Mouse (Mus musculus) c-Kit-positive CD71-positive TER-119-negative erythroid progenitor cells, embryonic 14.5 days (primary cell): ENCODE results near the gene Rapgef4.

ENCODE experiments used
- DNase-seq: peaks from one replicate; pipeline ENCODE4 v3.0.0-alpha.2; 2013; ENCODE audit warnings: low read depth

Rapgef4 gene

GRCm38 (mm10) chr2:72077490-72078139 lies 96.6 kb downstream of the Rapgef4 start:
- DNase-seq: no peak

DNA sequence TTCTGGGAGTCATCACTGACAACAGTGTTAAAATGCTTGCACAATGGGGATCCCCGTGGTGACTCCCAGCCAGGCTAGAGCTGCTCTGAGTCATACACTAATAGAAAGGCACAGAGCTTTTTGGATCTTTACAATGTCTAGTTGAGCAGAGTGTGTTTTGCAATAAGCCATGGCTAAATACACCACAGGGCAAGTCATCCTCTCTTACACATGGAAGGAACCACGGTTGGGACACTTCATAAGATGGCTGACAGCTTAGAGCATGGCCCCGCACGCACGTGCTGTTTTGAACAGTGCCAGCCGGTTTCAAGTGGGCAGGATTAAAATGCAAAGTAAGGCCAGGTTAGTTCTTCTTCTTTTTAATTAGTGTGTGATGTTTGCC lies 97.1 kb downstream of the Rapgef4 start:
- DNase-seq: no peak

GRCm38 (mm10) chr2:72079110-72079509 lies 98.1 kb downstream of the Rapgef4 start:
- DNase-seq: no peak

DNA sequence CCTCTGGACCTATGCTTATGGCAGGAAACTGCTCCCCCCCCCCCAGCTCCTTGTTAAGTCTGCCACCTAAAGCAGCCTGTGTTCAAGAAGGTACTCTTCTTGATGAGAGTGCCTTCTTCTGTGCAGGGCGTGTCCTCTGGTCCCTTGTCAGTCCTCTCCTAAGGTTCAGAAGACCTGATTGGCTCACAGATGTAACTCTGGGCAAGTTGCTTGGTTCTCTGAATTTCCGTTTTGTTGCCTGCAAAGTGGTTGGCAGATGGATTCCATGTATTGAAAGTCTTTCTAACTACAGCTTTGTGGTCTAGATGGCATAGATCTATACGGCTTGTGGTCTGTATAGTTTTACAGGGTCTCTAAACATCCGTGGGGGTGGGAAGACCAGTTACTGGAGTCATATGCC lies 101.8 kb downstream of the Rapgef4 start:
- no peak for DNase-seq

GRCm38 (mm10) chr2:72088886-72089285 lies 107.8 kb downstream of the Rapgef4 start:
- no peak for DNase-seq

DNA sequence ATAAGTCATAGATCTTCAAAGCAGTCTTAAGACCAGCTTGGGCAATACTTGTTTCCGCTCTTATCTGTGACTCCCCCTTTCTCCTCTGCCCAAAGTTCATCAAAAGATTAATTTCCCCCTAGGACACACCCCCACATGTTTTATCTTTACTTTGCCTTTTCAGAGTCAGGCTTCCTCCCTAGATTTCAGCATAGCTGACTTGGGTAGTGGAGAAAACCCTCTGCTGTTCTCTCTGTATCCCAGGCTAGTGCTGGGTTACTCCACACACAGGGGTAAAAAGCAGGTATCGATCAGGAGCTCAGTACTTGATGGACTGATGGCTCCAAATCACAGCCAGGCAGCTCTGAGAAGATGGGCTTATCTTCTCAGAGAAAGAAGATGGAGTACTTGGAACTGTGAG lies 109.0 kb downstream of the Rapgef4 start:
- DNase-seq: no peak

GRCm38 (mm10) chr2:72092046-72092445 lies 111.0 kb downstream of the Rapgef4 start:
- DNase-seq: no peak

- DNase-seq: no peak
Measured at GRCm38 (mm10) chr2:72093402-72094037, 112.5 kb downstream of the Rapgef4 start.

GRCm38 (mm10) chr2:72094038-72094437 lies 113.0 kb downstream of the Rapgef4 start:
- no peak for DNase-seq

DNA sequence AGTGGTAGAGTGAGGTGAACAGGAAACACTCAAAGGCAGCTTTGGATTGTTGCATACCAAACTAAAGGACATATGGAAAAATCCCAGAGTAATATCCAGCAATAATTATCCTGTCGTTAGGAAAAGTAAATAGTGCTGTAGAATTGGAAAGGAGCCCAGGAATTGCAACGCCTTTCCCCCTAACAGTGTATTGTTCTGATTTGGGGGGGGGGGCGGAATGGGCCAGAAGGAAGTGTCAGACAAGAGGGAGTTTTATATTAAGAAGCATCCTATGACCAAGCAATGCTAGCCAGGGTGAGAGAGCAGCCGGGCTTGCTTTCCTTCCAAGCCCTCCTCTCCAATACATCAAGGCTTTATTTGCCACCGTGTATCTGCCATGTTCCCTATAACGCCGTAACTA lies 113.4 kb downstream of the Rapgef4 start:
- no peak for DNase-seq

- no peak for DNase-seq
Measured at GRCm38 (mm10) chr2:72095002-72095401, 114.0 kb downstream of the Rapgef4 start.

GRCm38 (mm10) chr2:72096345-72096744 lies 115.3 kb downstream of the Rapgef4 start:
- peak; percentile 20 for DNase-seq

DNA sequence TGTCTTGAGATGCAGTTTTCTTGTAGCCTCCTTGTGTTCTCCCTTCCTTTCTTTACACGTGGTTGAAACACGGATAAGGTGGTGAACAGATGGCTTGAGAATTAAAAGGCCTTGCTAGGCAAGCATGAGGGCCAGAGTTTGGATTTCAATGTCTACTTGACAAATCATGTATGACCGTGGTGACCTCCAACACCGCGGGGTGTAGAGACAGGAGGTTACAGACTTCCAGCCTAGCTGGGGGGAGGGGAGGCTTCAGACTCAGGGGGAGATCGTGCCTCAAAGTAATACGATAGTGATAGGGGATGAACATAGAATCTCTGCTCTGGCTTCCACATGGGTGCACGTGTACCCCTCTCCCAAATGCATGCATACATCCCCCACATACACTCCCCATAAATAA lies 117.3 kb downstream of the Rapgef4 start:
- DNase-seq: no peak

DNA sequence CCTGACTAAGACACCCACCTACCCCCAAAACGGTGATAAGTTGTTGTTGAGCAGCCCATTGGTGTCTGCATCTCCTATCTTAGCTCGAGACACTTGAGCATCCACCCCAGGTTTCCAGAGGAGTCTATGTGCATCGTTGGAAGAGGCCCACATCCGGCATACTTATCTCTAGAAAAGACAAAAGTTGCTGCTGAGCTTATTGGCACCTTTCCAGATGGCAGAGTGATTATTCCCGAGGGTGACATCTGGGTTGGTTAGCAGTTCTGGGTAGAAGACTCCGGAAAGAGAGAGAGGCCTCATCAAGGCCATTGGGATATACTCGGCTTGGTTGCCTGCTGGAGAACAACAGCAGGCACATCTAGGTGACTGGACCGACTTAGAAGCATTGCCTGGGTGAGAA lies 123.6 kb downstream of the Rapgef4 start:
- no peak for DNase-seq

DNA sequence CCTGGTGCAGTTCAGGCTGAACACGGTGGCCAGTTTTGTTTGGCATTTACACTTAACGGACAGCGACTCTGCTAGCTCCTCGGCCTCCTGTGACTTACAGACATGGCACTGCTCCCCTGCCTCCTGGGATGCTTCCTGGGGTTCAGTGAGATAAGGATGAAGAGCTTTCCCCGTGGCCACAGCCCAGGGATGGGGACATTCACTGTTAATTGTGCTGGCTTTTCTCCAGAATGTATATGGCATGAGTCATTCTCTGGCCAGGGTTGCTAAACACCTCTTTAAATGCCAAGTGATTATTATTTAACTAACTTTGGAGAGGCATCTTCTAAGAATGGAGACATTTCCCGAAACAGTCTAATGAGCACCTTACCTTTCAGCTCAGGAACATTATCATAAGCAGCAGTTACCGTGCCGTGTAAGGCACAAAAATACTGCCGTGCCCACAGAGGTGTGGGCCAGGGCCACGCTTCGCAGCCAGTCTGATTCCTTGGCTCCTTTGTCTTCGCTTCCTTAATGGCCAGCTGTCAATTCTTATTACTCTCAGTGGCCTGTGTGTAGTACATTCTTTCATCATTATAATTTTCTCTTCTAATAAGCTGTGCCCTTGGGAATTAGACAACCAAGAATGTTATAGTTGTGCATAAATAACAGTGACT lies 126.6 kb downstream of the Rapgef4 start:
- no peak for DNase-seq

GRCm38 (mm10) chr2:72108448-72109312 lies 127.6 kb downstream of the Rapgef4 start:
- DNase-seq: no peak

GRCm38 (mm10) chr2:72110404-72110803 lies 129.4 kb downstream of the Rapgef4 start:
- DNase-seq: no peak

DNA sequence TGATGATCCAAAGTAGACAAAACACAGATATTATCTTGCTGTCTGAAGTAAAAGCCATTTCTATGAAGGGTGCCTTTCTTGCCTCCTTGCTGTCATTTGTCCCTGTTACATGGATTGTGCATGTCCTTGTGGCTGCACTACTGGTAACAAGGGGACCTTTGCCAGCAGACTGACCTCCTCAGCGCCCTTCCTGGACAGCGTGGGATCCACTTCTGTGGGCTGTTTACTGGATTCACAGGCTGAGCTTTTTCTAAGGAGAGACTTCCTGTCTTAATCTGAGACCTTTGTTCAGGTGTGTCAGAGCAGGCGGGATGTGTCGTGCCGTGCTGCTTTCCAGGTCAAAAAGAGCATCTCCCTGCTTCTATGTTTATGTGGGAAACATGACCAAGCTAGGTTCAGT lies 132.7 kb downstream of the Rapgef4 start:
- DNase-seq: no peak

DNA sequence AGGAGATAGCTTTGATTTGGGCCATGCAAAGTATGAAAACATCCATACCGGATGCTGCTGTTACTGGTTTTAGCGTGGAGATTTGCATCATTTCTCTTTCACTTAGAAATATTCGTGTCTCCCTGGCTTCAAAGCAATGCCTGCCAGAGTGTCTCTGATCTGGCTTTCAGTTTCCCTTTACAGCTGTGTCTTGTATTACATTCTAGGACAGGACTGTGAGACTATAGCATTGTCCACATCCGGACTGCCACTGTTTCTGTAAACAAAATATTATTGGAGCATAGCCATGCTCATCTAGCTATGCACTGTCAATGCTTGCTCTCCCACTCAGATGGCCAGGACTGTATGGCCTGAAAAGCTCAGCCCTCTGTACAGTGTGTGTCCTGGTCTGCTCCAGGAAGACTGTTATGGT lies 133.1 kb downstream of the Rapgef4 start:
- no peak for DNase-seq

GRCm38 (mm10) chr2:72116103-72116502 lies 135.1 kb downstream of the Rapgef4 start:
- no peak for DNase-seq

DNA sequence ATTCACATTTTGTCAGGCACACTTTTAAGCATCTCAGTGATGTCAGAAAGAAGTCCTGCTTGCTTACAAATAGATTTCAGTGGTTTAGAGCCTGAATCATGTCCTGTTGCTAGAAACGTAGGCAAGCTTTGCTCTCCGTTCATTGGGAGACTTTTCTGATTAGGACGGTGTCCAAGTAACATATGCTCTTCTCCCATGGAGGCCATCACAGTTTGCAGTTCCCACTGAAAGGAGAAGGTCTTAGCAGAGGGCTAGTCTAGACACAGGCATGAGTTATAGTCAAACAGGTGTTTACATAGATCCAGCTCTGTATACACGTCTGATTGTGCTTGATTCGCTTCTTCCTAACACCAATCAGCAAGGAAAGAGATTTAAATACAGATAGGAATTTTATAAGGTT lies 135.7 kb downstream of the Rapgef4 start:
- no peak for DNase-seq
